ENCODE assay signal across 26 mouse cellular contexts in genomic region chr5:82683437-82683836, GRCm38 (mm10).
"Had no signal": no experiment of that assay in that cellular context is flagged by ENCODE, and none has a peak within 500 bp of the region (broad histone marks: within the 10 kb centered on the region; RNA-seq: fewer than 3 reads in every experiment).

No protein-coding gene starts in this region.

- H3K4me2 ChIP-seq: embryonic facial prominence, embryonic 13.5 days; embryonic facial prominence, embryonic 15.5 days; forebrain, embryonic 13.5 days; forebrain, embryonic 15.5 days had no signal

- H3K4me3 ChIP-seq: embryonic facial prominence, embryonic 13.5 days; embryonic facial prominence, embryonic 15.5 days; erythroblast, embryonic 14.5 days; forebrain, embryonic 10.5 days; forebrain, embryonic 13.5 days; forebrain, embryonic 15.5 days; gastrocnemius, adult 2 months; heart, adult 2 months; heart, embryonic 10.5 days had no signal

- ATAC-seq: forebrain, embryonic 13.5 days; forebrain, embryonic 14.5 days; forebrain, embryonic 15.5 days; forebrain, embryonic 16.5 days had no signal

- H3K9ac ChIP-seq: embryonic facial prominence, embryonic 13.5 days; embryonic facial prominence, embryonic 15.5 days; forebrain, embryonic 13.5 days; forebrain, embryonic 15.5 days had no signal

- H3K4me1 ChIP-seq: embryonic facial prominence, embryonic 13.5 days; embryonic facial prominence, embryonic 15.5 days; forebrain, embryonic 10.5 days; forebrain, embryonic 13.5 days; forebrain, embryonic 15.5 days; heart, embryonic 10.5 days had no signal

- H3K9me3 ChIP-seq: embryonic facial prominence, embryonic 13.5 days; embryonic facial prominence, embryonic 15.5 days; forebrain, embryonic 10.5 days; forebrain, embryonic 13.5 days; forebrain, embryonic 15.5 days; heart, embryonic 10.5 days had no signal

- H3K27me3 ChIP-seq: embryonic facial prominence, embryonic 13.5 days; embryonic facial prominence, embryonic 15.5 days; forebrain, embryonic 13.5 days; forebrain, embryonic 15.5 days had no signal

- DNase-seq: cerebellum, adult 2 months; cerebellum, adult 8-10 months; cerebellum, adult 9-10 months; cerebellum, adult 9-11 months; cerebellum, postnatal 10 days; cerebellum, postnatal 14 days; cerebellum, postnatal 25 days; cerebellum, postnatal 36 days; embryo, embryonic 11 days; gastrocnemius, adult 2 months; gastrocnemius, postnatal 10 days; gastrocnemius, postnatal 14 days; gastrocnemius, postnatal 25 days; gastrocnemius, postnatal 36 days; heart, adult 11 months; heart, adult 18-20 months; heart, adult 2 months had no signal

- H3K36me3 ChIP-seq: embryonic facial prominence, embryonic 13.5 days; embryonic facial prominence, embryonic 15.5 days; forebrain, embryonic 10.5 days; forebrain, embryonic 15.5 days; heart, embryonic 10.5 days had no signal

- H3K27ac ChIP-seq: embryonic facial prominence, embryonic 13.5 days; embryonic facial prominence, embryonic 15.5 days; forebrain, embryonic 10.5 days; forebrain, embryonic 13.5 days; forebrain, embryonic 15.5 days; gastrocnemius, adult 2 months; heart, adult 2 months; heart, embryonic 10.5 days had no signal
